Mouse (Mus musculus) layer of hippocampus, adult 6 months (tissue): Measurements from ENCODE around the gene Gabrr3. TPM values are rescaled to one million over a fixed set of nuclear protein-coding genes. Genes with fewer than 3 reads are reported as not detected.

Experiments used
- long read RNA-seq, 2 experiments: library from polyadenylated mRNA; unstranded; transcript quantifications; one replicate each; pipeline ENCODE4 v2.0.0; 2019 to 2020
- polyA plus RNA-seq: library from polyadenylated mRNA; unstranded; fragments of <200 nt; fragmentation: Nextera tagmentation; gene quantifications from 2 replicates; pipeline ENCODE4 v1.2.3, GENCODE M21; 2021

Gabrr3 gene
- polyA plus RNA-seq = not detected in 2 replicates
- long read RNA-seq, experiment 1 = 0 reads
- long read RNA-seq, experiment 2, partial matches to known transcripts = 0 of 1 reads
- long read RNA-seq, experiment 2, other reads (novel, unspliced or antisense) = 1 of 1 reads

GRCm38 (mm10) chr16:59407032-59407431 lies at the start of gene Gabrr3:
TSS of gene Gabrr3 (plus strand) at chr16:59407332.

GRCm38 (mm10) chr16:59363893-59364292 lies 43.2 kb upstream of the Gabrr3 start, which contains the start of gene Olfr209:
TSS of gene Olfr209 (minus strand) at chr16:59363993.

GRCm38 (mm10) chr16:59471637-59472278 lies 64.6 kb downstream of the Gabrr3 start, which contains the start of gene Riox2:
TSS of gene Riox2 (plus strand) at chr16:59471775.

Other genes starting within 250 kb of the Gabrr3 start
- gene Olfr196, start 236.9 kb upstream of the Gabrr3 start, polyA plus RNA-seq = not detected in 2 replicates
- not detected in 2 replicates for gene Olfr198, start 203.8 kb upstream of the Gabrr3 start, polyA plus RNA-seq
- not detected in 2 replicates for gene Olfr199, start 187.6 kb upstream of the Gabrr3 start, polyA plus RNA-seq
- not detected in 2 replicates for gene Olfr201, start 134.7 kb upstream of the Gabrr3 start, polyA plus RNA-seq
- gene Olfr202, start 120.5 kb upstream of the Gabrr3 start, polyA plus RNA-seq = not detected in 2 replicates
- not detected in 2 replicates for gene Olfr203, start 108.5 kb upstream of the Gabrr3 start, polyA plus RNA-seq
- not detected in 2 replicates for gene Olfr204, start 89.1 kb upstream of the Gabrr3 start, polyA plus RNA-seq
- gene Olfr205, start 76.2 kb upstream of the Gabrr3 start, polyA plus RNA-seq = not detected in 2 replicates
- not detected in 2 replicates for gene Olfr206, start 58.1 kb upstream of the Gabrr3 start, polyA plus RNA-seq
- not detected in 2 replicates for gene Olfr209, start 43.3 kb upstream of the Gabrr3 start, polyA plus RNA-seq
- 12.9 and 14.8 TPM in 2 replicates for gene Riox2, start 64.4 kb downstream of the Gabrr3 start, polyA plus RNA-seq
- 0.63 and 0.92 TPM in 2 replicates for gene Crybg3, start 193.6 kb downstream of the Gabrr3 start, polyA plus RNA-seq
- 53.4 and 53.7 TPM in 2 replicates for gene Arl6, start 232.1 kb downstream of the Gabrr3 start, polyA plus RNA-seq